Mouse (Mus musculus) frontal cortex, postnatal 14 days (tissue): ENCODE measurements at regions not wholly inside any gene's neighbourhood (a gene's known extent, or its start where the extent isn't known, plus 50 kb on each side); places are given as distances from the start of the nearest gene placed in this dataset.

Experiments used
- DNase-seq, 2 experiments: peaks; one replicate each; pipeline ENCODE4 v3.0.0; 2022; ENCODE audit warnings: low spot score in 2 of 2

- no peak for DNase-seq
These were observed 588.5 kb downstream of the Plod2 start for GRCm38 (mm10) chr9:93130561-93130960.

GRCm38 (mm10) chr9:93131620-93132200, 589.7 kb downstream of the Plod2 start:
- no peak for DNase-seq

- no peak for DNase-seq
These were observed 594.3 kb downstream of the Plod2 start for GRCm38 (mm10) chr9:93136349-93136748.

- peak; percentile 26 to 41 for DNase-seq
These were observed 628.0 kb downstream of the Plod2 start for GRCm38 (mm10) chr9:93170071-93170470.

- no peak for DNase-seq
These were observed 644.6 kb downstream of the Plod2 start for GRCm38 (mm10) chr9:93186638-93187037.

GRCm38 (mm10) chr9:93232562-93232961, 690.5 kb downstream of the Plod2 start:
- no peak for DNase-seq

- no peak for DNase-seq
These were observed 710.1 kb downstream of the Plod2 start for GRCm38 (mm10) chr9:93252146-93252545.

- DNase-seq = no peak
These were observed 755.3 kb downstream of the Plod2 start for GRCm38 (mm10) chr9:93297332-93297731.

- no peak for DNase-seq
These were observed 764.7 kb downstream of the Plod2 start for GRCm38 (mm10) chr9:93306753-93307152.

- DNase-seq = no peak
These were observed 787.1 kb downstream of the Plod2 start for GRCm38 (mm10) chr9:93328997-93329682.
